Mouse (Mus musculus): ENCODE measurements around the gene Ndnf. TPM values are rescaled to one million over a fixed set of nuclear protein-coding genes. Genes with fewer than 3 reads are reported as not detected.

The Ndnf gene
- polyA plus RNA-seq, 1 experiment from 2014 or later = 11.2 TPM

DNA sequence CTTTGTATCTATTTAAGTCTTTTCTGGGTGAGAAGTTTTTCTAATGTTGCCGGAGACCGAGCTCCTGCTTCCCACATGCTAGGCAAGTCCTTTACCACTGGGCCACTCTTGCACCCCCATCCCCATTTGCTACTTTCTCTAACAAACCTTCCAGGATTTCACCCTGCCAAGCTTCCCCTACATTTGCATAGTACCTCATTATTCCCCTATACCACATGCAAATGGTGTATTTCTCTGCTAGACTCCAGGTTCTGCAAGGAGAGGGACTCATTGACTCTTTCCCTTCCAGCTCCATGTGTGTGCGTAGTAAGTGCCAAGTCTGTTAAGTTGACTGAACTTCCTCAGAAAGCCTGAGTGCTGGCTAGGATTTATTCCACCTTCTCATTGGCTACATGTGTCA, 5.1 kb upstream of the Ndnf start:
- H3K27me3 ChIP-seq (replicated peaks) = no peaks in the 10 kb centered on the region
- H3K4me2 ChIP-seq = no peak overlapping the region
- H3K9me3 ChIP-seq (replicated peaks) = no peaks in the 10 kb centered on the region
- ATAC-seq (ENCODE audit: low FRiP score) = no peak
- H3K36me3 ChIP-seq = no peaks in the 10 kb centered on the region
- H3K27ac ChIP-seq (replicated peaks) = no peak overlapping the region
- H3K4me3 ChIP-seq (replicated peaks) = no peak overlapping the region
- no peak overlapping the region for H3K9ac ChIP-seq (replicated peaks)
- WGBS = 77% methylated on average over 3 of the region's 3 CpGs
- peaks cover 5% of the 10 kb centered on the region for H3K4me1 ChIP-seq

DNA sequence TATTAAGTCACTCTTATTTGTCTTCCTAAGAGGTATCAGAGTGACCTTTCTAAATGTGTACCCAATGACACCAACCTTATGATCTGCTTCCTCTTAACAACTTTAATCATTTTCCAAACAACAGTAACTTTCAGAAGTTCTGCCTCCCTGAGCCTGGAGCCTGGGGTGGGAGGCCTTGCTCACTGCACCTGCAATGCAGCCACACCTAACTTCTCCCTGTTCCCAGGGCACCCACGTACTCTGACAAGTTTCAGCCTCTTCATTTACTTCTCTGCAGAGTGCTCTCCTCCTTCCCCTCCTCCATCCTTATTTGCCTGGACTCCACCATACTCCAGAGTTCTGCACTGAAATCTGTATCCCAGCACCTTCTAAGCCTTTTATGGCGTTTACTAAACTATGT, 1.4 kb upstream of the Ndnf start:
- Histone ChIP-seq H3K27ac (replicated peaks) (no peak overlapping the region), H3K4me1 (peaks cover 26% of the 10 kb centered on the region), H3K4me3 (replicated peaks) (no peak overlapping the region), H3K9me3 (replicated peaks) (no peaks in the 10 kb centered on the region), H3K36me3 (no peaks in the 10 kb centered on the region), H3K27me3 (replicated peaks) (no peaks in the 10 kb centered on the region), H3K9ac (replicated peaks) (no peak overlapping the region), H3K4me2 (peak overlapping the region; percentile 29)
- 22% methylated on average over 2 of the region's 2 CpGs for WGBS
- ATAC-seq (ENCODE audit: low FRiP score) = no peak

DNA sequence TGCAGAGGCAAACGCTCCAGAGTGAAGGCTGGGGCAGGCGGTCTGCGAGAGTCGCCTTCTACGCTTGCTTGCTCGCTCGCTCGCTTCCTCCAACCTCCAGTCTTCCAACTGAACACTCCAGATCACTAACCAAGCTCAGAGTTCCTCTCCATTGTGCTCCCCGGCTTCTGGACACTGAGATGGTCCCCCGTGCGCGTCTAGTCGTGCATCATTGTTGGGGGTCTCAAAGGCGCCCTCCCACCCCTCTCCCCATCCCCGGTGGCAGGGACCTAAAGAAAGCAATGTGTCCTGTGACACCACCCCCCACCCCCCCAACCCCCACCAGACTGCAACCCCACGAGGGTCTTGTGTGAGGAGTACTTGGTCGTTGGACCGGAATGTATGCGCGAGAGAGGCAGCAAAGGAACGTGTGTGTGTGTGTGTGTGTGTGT, 394 bp upstream of the Ndnf start:
- H3K4me3 ChIP-seq (replicated peaks) = peak overlapping the region; percentile 68
- peak overlapping the region; percentile 64; the same call in 1 of the 2 replicates for H3K9ac ChIP-seq (replicated peaks)
- H3K36me3 ChIP-seq = no peaks in the 10 kb centered on the region
- no peaks in the 10 kb centered on the region for H3K9me3 ChIP-seq (replicated peaks)
- ATAC-seq (ENCODE audit: low FRiP score) = peak; percentile 54
- H3K4me2 ChIP-seq = peak overlapping the region; percentile 96
- WGBS = under 1% methylated on average over 21 of the region's 21 CpGs
- peaks cover 26% of the 10 kb centered on the region for H3K4me1 ChIP-seq
- peak overlapping the region; percentile 72 for H3K27ac ChIP-seq (replicated peaks)
- no peaks in the 10 kb centered on the region for H3K27me3 ChIP-seq (replicated peaks)

DNA sequence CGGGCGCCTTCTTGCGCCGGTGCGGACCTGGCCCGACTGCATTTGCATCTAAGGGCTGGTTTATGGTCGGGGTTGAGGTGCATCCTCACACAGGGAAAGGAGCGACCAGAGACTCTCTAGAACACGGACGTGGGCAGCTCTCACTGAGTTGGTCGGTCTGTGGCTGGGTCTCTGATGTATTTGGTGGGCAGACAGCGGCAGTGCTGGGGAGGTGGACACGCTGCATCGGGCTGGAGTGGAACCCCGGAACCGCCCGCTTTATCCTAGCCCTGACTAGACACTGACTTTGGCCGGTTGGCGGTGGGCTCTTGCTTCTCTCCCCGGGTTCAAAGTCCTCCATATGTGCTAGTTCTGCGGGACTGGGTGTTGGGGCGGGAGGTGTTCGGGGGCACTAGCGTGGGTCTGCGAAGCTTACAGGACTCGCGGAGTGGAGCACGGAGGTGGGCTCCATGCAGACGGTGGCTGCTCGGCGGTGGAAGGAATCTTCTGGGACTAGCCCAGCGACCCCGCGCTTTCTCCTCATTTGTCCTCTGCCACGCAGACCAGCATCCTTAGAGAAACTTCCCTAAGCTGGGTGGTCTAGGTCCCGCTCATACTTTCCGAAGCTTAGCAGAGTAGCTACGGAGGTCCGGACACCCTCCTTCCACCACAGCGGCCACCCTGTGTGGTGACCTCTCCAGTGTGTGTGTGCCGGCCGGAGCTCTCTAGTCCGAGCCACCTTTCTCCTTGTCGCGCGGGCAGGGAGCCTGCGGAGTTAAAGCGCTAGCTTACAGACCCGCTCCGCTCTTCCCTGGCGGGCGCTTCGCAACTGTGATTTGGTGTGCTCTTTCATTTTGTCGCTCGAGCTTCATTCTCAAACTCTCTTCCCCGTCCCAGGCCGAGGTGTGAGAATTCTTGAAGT, 991 bp downstream of the Ndnf start:
- peak overlapping the region; percentile 54 for H3K27ac ChIP-seq (replicated peaks)

DNA sequence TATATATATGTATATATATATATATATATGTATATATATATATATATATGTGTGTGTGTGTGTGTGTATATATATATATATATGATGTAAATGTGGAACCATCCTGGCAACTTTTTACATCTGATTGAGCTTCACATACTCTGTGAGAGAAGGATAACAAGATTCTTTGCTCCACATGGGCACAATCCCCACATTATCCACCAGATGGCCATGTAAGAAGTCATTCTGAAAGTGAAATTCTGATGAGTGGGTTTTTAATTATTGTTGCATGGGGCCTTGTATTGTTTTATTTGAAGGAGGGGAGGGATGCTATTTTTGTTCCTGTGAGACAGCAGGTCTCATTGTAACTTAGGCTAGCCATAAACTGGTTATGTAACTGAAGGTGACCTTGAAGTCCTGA, 22.5 kb downstream of the Ndnf start:
- H3K4me1 ChIP-seq = 0 out of 2 replicates have a peak, but pooled peaks cover 4% of the 10 kb centered on the region
- no peaks in the 10 kb centered on the region for H3K27me3 ChIP-seq (replicated peaks)
- no peak for ATAC-seq (ENCODE audit: low FRiP score)

More for the DNA sequence above, 991 bp downstream of the Ndnf start:
- Histone ChIP-seq H3K4me2 (peak overlapping the region; percentile 96), H3K4me3 (replicated peaks) (peak overlapping the region; percentile 68), H3K4me1 (peaks cover 26% of the 10 kb centered on the region), H3K9ac (replicated peaks) (peak overlapping the region; percentile 64), H3K9me3 (replicated peaks) (no peaks in the 10 kb centered on the region), H3K36me3 (no peaks in the 10 kb centered on the region), H3K27me3 (replicated peaks) (no peaks in the 10 kb centered on the region)
- under 1% methylated on average over 57 of the region's 57 CpGs for WGBS
- peak; percentile 47 for ATAC-seq (ENCODE audit: low FRiP score)

DNA sequence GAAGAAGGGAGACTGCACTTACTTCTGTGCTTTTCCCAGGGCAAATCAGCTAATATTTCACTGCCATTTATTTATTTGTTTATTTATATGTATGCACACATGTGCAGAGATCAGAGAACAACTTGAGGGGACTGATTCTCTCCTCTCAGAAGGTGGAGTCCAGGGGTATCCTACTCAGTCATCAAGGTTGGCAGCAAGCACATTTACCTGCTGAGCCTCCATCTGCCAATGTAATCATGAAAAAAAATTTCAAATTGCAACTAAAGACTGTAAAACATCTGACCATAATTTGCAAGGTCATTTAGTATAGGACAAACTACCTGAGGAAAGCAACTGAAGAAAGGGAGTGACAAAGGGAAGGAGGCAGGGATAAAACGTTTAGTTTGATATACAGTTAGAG, 49.3 kb downstream of the Ndnf start:
- H3K27me3 ChIP-seq (replicated peaks) = no peaks in the 10 kb centered on the region
- no peak for ATAC-seq (ENCODE audit: low FRiP score)
- no peak overlapping the region for H3K27ac ChIP-seq (replicated peaks)
- no peaks in the 10 kb centered on the region for H3K9me3 ChIP-seq (replicated peaks)
- no peak overlapping the region for H3K4me2 ChIP-seq
- H3K4me3 ChIP-seq (replicated peaks) = no peak overlapping the region
- no peak overlapping the region for H3K9ac ChIP-seq (replicated peaks)
- no peaks in the 10 kb centered on the region for H3K36me3 ChIP-seq
- WGBS = 76% methylated on average over 1 of the region's 1 CpGs
- no peaks in the 10 kb centered on the region for H3K4me1 ChIP-seq

More for the DNA sequence above, 22.5 kb downstream of the Ndnf start:
- H3K36me3 ChIP-seq = no peaks in the 10 kb centered on the region
- no peak overlapping the region for H3K4me2 ChIP-seq
- H3K4me3 ChIP-seq (replicated peaks) = no peak overlapping the region
- H3K27ac ChIP-seq (replicated peaks) = no peak overlapping the region
- no peak overlapping the region for H3K9ac ChIP-seq (replicated peaks)
- no peaks in the 10 kb centered on the region for H3K9me3 ChIP-seq (replicated peaks)

DNA sequence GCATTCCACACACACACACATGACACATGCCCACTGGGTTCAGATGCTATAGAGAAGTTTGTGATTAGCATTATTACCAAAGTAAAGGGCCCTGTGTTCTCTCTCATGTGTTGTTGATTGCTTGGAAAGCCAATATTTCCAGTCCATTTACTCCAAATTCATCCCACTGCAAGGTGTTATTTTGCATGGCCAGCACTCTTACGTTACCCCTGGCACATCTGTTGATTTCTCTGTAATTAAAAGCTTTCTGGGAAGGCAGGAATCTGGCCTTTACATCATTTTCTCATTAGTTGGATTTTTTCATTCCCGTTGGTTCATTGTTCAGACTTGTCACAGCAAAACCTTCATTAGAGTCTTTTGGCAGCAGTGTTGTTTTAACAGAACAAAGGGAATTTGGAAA, 54.3 kb downstream of the Ndnf start:
- H3K9ac ChIP-seq (replicated peaks) = no peak overlapping the region
- no peak overlapping the region for H3K27ac ChIP-seq (replicated peaks)
- H3K4me3 ChIP-seq (replicated peaks) = no peak overlapping the region
- no peaks in the 10 kb centered on the region for H3K9me3 ChIP-seq (replicated peaks)
- 28% methylated on average over 2 of the region's 2 CpGs for WGBS
- H3K27me3 ChIP-seq (replicated peaks) = no peaks in the 10 kb centered on the region
- no peaks in the 10 kb centered on the region for H3K4me1 ChIP-seq
- no peak overlapping the region for H3K4me2 ChIP-seq
- peak; percentile 50 for ATAC-seq (ENCODE audit: low FRiP score)
- no peaks in the 10 kb centered on the region for H3K36me3 ChIP-seq

DNA sequence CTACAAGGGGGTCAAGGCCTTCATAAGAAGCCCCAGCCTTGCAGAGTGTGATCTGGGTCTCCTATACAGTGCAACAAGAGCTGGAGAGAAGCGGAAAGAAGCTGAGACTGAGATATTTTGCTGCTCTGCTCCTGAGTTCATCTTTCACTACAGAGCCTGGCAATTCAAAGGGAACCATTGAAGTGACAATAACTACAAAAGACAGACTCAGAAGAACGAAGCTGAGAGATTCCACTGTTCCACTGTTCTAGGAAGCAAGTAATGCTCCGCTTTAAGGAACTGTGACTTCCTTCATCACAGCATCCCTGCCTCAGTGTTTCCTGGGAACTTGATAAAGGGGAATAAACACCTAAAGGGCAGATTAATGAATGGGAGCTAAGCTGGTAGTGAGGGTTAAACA, 56.9 kb downstream of the Ndnf start:
- H3K4me2 ChIP-seq = no peak overlapping the region
- no peaks in the 10 kb centered on the region for H3K9me3 ChIP-seq (replicated peaks)
- H3K27ac ChIP-seq (replicated peaks) = no peak overlapping the region
- no peak overlapping the region for H3K4me3 ChIP-seq (replicated peaks)
- no peak for ATAC-seq (ENCODE audit: low FRiP score)
- H3K27me3 ChIP-seq (replicated peaks) = no peaks in the 10 kb centered on the region
- no peaks in the 10 kb centered on the region for H3K4me1 ChIP-seq
- WGBS = 74% methylated on average over 3 of the region's 3 CpGs
- no peaks in the 10 kb centered on the region for H3K36me3 ChIP-seq
- no peak overlapping the region for H3K9ac ChIP-seq (replicated peaks)

DNA sequence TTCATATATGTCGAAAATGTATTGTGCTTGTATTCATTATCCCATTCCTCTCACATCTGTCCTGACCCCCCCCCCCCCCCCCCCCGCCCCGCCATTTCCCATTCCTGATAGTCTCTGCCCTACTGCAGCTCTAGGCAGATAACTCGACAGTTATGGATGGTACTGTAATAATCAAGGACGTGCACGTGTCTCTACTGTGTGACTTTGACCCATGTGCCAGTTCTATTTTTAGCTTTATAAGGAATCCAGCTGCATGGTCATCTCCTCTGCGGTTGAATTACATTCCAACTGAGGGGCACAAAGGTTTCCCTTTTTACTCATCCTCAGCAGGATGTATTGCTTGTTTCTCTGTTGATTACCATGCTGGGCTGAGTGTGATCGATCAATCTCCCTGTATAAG, 68.1 kb downstream of the Ndnf start:
- Histone ChIP-seq H3K4me2 (no peak overlapping the region), H3K9me3 (replicated peaks) (no peaks in the 10 kb centered on the region), H3K27me3 (replicated peaks) (no peaks in the 10 kb centered on the region), H3K4me1 (no peaks in the 10 kb centered on the region), H3K4me3 (replicated peaks) (no peak overlapping the region), H3K36me3 (no peaks in the 10 kb centered on the region), H3K9ac (replicated peaks) (no peak overlapping the region), H3K27ac (replicated peaks) (no peak overlapping the region)
- ATAC-seq (ENCODE audit: low FRiP score) = no peak
- 51% methylated on average over 8 of the region's 8 CpGs for WGBS

DNA sequence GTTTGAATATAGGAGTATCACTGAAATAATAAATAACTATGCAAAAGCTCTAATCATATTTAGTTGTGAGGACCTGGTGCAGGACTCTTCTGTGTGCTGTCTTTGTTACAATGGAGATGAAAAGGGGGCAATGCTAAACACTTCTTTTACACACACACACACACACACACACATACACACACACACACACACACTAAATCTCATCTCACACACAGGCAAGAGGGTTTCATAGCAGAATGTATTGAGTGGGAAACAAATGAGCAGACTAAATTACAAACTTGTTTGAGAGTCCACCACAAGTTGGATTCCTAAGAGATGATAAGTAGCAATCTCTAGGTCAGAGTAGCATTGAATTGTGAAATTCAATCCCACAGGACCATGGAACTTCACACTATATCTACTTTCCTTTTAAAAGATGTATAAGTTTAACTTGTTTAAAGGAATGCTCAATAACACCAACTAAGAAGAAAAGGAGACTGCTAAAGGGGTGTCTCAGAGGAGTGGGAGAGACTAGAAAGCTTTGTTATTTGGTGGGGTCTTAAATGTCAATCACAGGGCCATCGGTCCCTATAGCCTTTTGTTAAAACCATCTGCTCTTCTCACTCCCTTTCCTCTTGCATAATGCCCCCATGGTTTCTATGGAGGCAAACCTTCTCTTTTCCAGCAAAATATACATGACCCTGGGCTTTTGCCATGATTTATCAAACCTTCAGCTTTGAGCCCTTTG, 71.9 kb downstream of the Ndnf start:
- Histone ChIP-seq H3K4me1 (no peaks in the 10 kb centered on the region), H3K9me3 (replicated peaks) (no peaks in the 10 kb centered on the region), H3K4me3 (replicated peaks) (no peak overlapping the region), H3K27me3 (replicated peaks) (no peaks in the 10 kb centered on the region), H3K9ac (replicated peaks) (no peak overlapping the region), H3K4me2 (no peak overlapping the region), H3K27ac (replicated peaks) (no peak overlapping the region), H3K36me3 (no peaks in the 10 kb centered on the region)
- no peak for ATAC-seq (ENCODE audit: low FRiP score)
- 6% methylated on average over 1 of the region's 1 CpGs for WGBS

DNA sequence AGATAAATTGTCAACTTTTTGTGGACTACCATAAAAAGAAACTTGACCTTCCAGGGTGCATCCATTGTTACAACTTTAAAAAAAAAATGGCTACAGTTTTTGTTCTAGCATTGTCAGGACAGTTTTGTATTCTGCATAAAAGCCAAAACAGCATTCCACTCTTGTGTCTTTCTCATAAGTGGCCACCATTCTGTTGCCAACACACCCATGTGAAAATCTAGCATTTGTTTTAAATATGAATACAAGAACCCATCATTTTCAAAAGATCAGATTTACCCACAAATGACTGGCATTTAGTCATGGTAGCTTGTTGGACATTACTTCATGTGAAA, 72.4 kb downstream of the Ndnf start:
- Histone ChIP-seq H3K9me3 (replicated peaks) (no peaks in the 10 kb centered on the region), H3K4me2 (no peak overlapping the region), H3K4me1 (no peaks in the 10 kb centered on the region), H3K27me3 (replicated peaks) (no peaks in the 10 kb centered on the region), H3K36me3 (no peaks in the 10 kb centered on the region), H3K27ac (replicated peaks) (no peak overlapping the region), H3K9ac (replicated peaks) (no peak overlapping the region), H3K4me3 (replicated peaks) (no peak overlapping the region)
- ATAC-seq (ENCODE audit: low FRiP score) = no peak

DNA sequence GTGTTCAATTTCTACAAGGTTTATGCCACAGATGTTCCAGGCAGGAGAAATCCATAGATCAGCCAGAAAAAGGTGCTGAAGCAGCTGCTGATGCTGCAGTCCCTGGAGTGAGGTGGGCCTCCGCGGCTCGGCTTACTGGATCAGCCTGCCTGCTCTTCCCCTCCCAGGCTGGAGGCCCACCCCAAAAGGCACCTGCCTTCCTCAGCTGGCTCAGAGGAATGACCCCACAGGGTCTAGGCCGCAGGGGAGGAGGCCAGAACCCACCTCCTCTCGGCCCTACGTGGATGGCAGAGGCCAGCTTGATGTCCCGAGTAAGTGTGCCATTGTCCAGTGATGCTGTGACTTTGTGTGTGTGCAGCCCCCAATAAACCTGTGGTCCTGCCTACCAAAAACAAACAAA, 86.8 kb downstream of the Ndnf start:
- no peaks in the 10 kb centered on the region for H3K4me1 ChIP-seq
- H3K27me3 ChIP-seq (replicated peaks) = no peaks in the 10 kb centered on the region
- ATAC-seq (ENCODE audit: low FRiP score) = no peak
- H3K4me3 ChIP-seq (replicated peaks) = no peak overlapping the region
- 56% methylated on average over 7 of the region's 7 CpGs for WGBS
- H3K9ac ChIP-seq (replicated peaks) = no peak overlapping the region
- H3K27ac ChIP-seq (replicated peaks) = no peak overlapping the region
- H3K9me3 ChIP-seq (replicated peaks) = no peaks in the 10 kb centered on the region
- no peak overlapping the region for H3K4me2 ChIP-seq
- no peaks in the 10 kb centered on the region for H3K36me3 ChIP-seq
